Mouse (Mus musculus) hindbrain, embryonic 16.5 days (tissue): ENCODE data around the gene Eif5a. TPM values are rescaled to one million over a fixed set of nuclear protein-coding genes. Genes with fewer than 3 reads are reported as not detected.

Source experiments
- ATAC-seq: fragments of 200-750 bp; cut with Nextera tagmentation; 2 replicates; pipeline ENCODE4 v1.8.0; 2017; ENCODE audit warnings: moderate TSS enrichment, moderate library complexity
- H3K27ac ChIP-seq: fragments of 300-500 bp; sonication (generic); 2 replicates; pipeline ENCODE4 v1.5.1; 2014; ENCODE audit warnings: low read depth, mild to moderate bottlenecking, control low read depth, low read length, moderate library complexity
- H3K27me3 ChIP-seq: fragments of 300-500 bp; sonication (generic); replicated peaks from 2 replicates; pipeline ENCODE4 v1.6.1; 2014; ENCODE audit warnings: low read length; ENCODE audit not compliant: control insufficient read depth, insufficient read depth
- H3K36me3 ChIP-seq: fragments of 300-500 bp; sonication (generic); 2 replicates; pipeline ENCODE4 v1.6.1; 2014; ENCODE audit warnings: mild to moderate bottlenecking, low read length, moderate library complexity, mixed read lengths; ENCODE audit not compliant: control insufficient read depth, insufficient read depth
- H3K4me1 ChIP-seq: fragments of 300-500 bp; sonication (generic); 2 replicates; pipeline ENCODE4 v1.6.1; 2014; ENCODE audit warnings: low read depth, low read length; ENCODE audit not compliant: control insufficient read depth, insufficient read depth
- H3K4me2 ChIP-seq: fragments of 300-500 bp; sonication (generic); 2 replicates; pipeline ENCODE4 v1.6.1; 2014; ENCODE audit warnings: mild to moderate bottlenecking, low read length, control low read depth, moderate library complexity
- H3K4me3 ChIP-seq: fragments of 300-500 bp; sonication (generic); 2 replicates; pipeline ENCODE4 v1.5.1; 2014; ENCODE audit warnings: mild to moderate bottlenecking, low read length, control low read depth, moderate library complexity
- H3K9ac ChIP-seq: fragments of 300-500 bp; sonication (generic); 2 replicates; pipeline ENCODE4 v1.6.1; 2014; ENCODE audit warnings: low read depth, mild to moderate bottlenecking, control low read depth, low read length, moderate library complexity
- H3K9me3 ChIP-seq: fragments of 300-500 bp; sonication (generic); 2 replicates; pipeline ENCODE4 v1.6.1; 2014; ENCODE audit warnings: mild to moderate bottlenecking, low read length, moderate library complexity; ENCODE audit not compliant: control insufficient read depth
- WGBS: fragments of 180-500 bp; shearing (Covaris S2); extraction: QIAGEN DNeasy Blood & Tissue Kit; methylation state at CpG from one replicate; pipeline ENCODE4 v1.1.7; 2014; 5-methylcytosine and 5-hydroxymethylcytosine counted together
- polyA plus RNA-seq: library from polyadenylated mRNA; unstranded; fragments of >200 nt; fragmentation: Nextera tagmentation; extraction: Ambion mirVana; gene quantifications from 2 replicates; pipeline ENCODE4 v1.2.1, GENCODE M21; 2015

Gene Eif5a
- polyA plus RNA-seq, 1 experiment from 2014 or later, result 1,123 TPM

- Histone ChIP-seq H3K9me3 (no peaks in the 10 kb centered on the region), H3K27me3 (0 out of 2 replicates have a peak, but pooled peaks cover 6% of the 10 kb centered on the region), H3K4me1 (peaks cover 6% of the 10 kb centered on the region), H3K4me2 (peak overlapping the region; percentile 84), H3K36me3 (no peaks in the 10 kb centered on the region), H3K4me3 (peak overlapping the region; percentile 50), H3K9ac (peak overlapping the region; percentile 63), H3K27ac (no peak overlapping the region)
- no peak for ATAC-seq
- WGBS, result 63% methylated on average over 21 of the region's 21 CpGs
Measured at GRCm38 (mm10) chr11:69881787-69882670, 39.7 kb downstream of the Eif5a start.

GRCm38 (mm10) chr11:69880853-69881603 is 40.7 kb downstream of the Eif5a start, which contains the start of gene Kctd11:
Kctd11 (minus strand) TSS chr11:69881406.
- Histone ChIP-seq H3K4me1 (peaks cover 6% of the 10 kb centered on the region), H3K4me2 (peak within 1 kb of the TSS; percentile 84), H3K27ac (peak within 1 kb of the TSS; percentile 60; the same call in 1 of the 2 replicates), H3K36me3 (no peaks in the 10 kb centered on the region), H3K4me3 (peak within 1 kb of the TSS; percentile 50), H3K9me3 (no peaks in the 10 kb centered on the region), H3K9ac (peak within 1 kb of the TSS; percentile 63), H3K27me3 (0 out of 2 replicates have a peak, but pooled peaks cover 6% of the 10 kb centered on the region)
- WGBS, result under 1% methylated on average over 46 of the region's 46 CpGs
- ATAC-seq, result peak; percentile 88

GRCm38 (mm10) chr11:69880506-69880852 is 41.3 kb downstream of the Eif5a start:
- peak overlapping the region; percentile 63 for H3K9ac ChIP-seq
- WGBS, result under 1% methylated on average over 18 of the region's 18 CpGs

DNA sequence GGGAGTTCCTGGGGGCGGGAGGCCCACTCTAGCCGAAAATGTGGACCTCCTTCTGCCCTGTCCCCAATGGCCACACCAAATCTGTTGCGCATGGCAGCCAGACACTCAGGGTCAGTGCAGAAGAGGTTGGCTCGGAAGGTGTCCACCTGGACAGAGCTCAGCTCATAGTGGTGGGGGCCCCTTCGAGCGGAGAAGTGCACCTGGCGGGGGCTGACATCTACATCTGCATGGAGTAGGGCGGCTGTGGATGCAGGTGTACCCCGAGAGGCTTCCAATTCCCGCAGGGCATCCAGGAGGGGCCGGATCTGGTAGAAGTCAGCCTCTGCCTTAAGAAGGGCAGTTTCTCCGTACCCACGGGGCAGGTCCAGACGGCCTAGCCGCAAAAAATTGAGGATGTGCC is 42.0 kb downstream of the Eif5a start:
- no peak for ATAC-seq
- H3K9me3 ChIP-seq, result no peaks in the 10 kb centered on the region
- peak overlapping the region; percentile 84 for H3K4me2 ChIP-seq
- H3K36me3 ChIP-seq, result no peaks in the 10 kb centered on the region
- 56% methylated on average over 15 of the region's 15 CpGs for WGBS
- H3K9ac ChIP-seq, result peak overlapping the region; percentile 28; the same call in 1 of the 2 replicates
- no peak overlapping the region for H3K27ac ChIP-seq
- 0 out of 2 replicates have a peak, but pooled peaks cover 6% of the 10 kb centered on the region for H3K27me3 ChIP-seq
- peak overlapping the region; percentile 50 for H3K4me3 ChIP-seq
- peaks cover 6% of the 10 kb centered on the region for H3K4me1 ChIP-seq

More at GRCm38 (mm10) chr11:69880506-69880852, 41.3 kb downstream of the Eif5a start:
- Histone ChIP-seq H3K9me3 (no peaks in the 10 kb centered on the region), H3K27ac (peak overlapping the region; percentile 45; the same call in 1 of the 2 replicates), H3K36me3 (no peaks in the 10 kb centered on the region), H3K4me3 (peak overlapping the region; percentile 50), H3K4me1 (peaks cover 6% of the 10 kb centered on the region), H3K4me2 (peak overlapping the region; percentile 84), H3K27me3 (0 out of 2 replicates have a peak, but pooled peaks cover 6% of the 10 kb centered on the region)
- peak; percentile 41 for ATAC-seq

- Histone ChIP-seq H3K4me3 (no peak overlapping the region), H3K4me1 (peaks cover 6% of the 10 kb centered on the region), H3K36me3 (no peaks in the 10 kb centered on the region), H3K27ac (no peak overlapping the region), H3K9ac (no peak overlapping the region), H3K27me3 (0 out of 2 replicates have a peak, but pooled peaks cover 6% of the 10 kb centered on the region), H3K4me2 (no peak overlapping the region; the same call in 1 of the 2 replicates), H3K9me3 (no peaks in the 10 kb centered on the region)
- ATAC-seq, result no peak
- 91% methylated on average over 6 of the region's 6 CpGs for WGBS
Measured at GRCm38 (mm10) chr11:69878952-69879351, 42.8 kb downstream of the Eif5a start.

- WGBS, result 66% methylated on average over 3 of the region's 3 CpGs
- Histone ChIP-seq H3K36me3 (no peaks in the 10 kb centered on the region), H3K4me2 (no peak overlapping the region), H3K27me3 (0 out of 2 replicates have a peak, but pooled peaks cover 6% of the 10 kb centered on the region), H3K4me3 (no peak overlapping the region), H3K27ac (no peak overlapping the region), H3K9ac (no peak overlapping the region), H3K9me3 (no peaks in the 10 kb centered on the region), H3K4me1 (peaks cover 6% of the 10 kb centered on the region)
- ATAC-seq, result no peak
Measured at GRCm38 (mm10) chr11:69878399-69878798, 43.4 kb downstream of the Eif5a start.

DNA sequence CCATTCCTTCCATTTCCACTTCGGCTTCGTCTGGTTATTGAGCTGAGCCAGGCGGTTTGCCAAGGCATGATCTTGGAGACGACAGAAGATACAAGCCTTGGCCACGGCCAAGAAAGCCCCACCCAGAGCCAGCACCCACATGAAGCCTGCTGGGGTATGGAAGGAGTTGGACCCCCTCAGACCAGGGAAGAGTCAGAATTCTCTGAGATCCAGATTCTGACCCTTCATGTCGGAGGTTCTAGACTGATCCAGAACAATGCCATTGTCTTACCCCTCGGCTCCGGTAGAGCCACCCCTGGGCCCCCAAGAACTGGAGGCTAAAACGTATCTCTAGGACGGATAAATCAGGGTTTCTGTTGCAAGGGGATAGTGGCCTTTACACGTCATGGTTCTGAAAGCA is 43.9 kb downstream of the Eif5a start, which contains the start of gene Tmem95:
Tmem95 (minus strand) TSS at position 141 of the 400 bp plus-strand sequence.
- no peak within 1 kb of the TSS for H3K9ac ChIP-seq
- WGBS, result 85% methylated on average over 11 of the region's 11 CpGs
- no peak within 1 kb of the TSS for H3K27ac ChIP-seq
- 0 out of 2 replicates have a peak within 1 kb of the TSS, but pooled peaks have one; percentile 7 for H3K4me3 ChIP-seq
- H3K4me1 ChIP-seq, result peaks cover 6% of the 10 kb centered on the region
- H3K36me3 ChIP-seq, result no peaks in the 10 kb centered on the region
- 0 out of 2 replicates have a peak, but pooled peaks cover 6% of the 10 kb centered on the region for H3K27me3 ChIP-seq
- peak within 1 kb of the TSS; percentile 36; the same call in 1 of the 2 replicates for H3K4me2 ChIP-seq
- no peaks in the 10 kb centered on the region for H3K9me3 ChIP-seq
- ATAC-seq, result no peak

GRCm38 (mm10) chr11:69876867-69877266 is 44.9 kb downstream of the Eif5a start:
- ATAC-seq, result 0 out of 2 replicates have a peak, but pooled peaks have one; percentile 26
- H3K9me3 ChIP-seq, result no peaks in the 10 kb centered on the region
- H3K4me1 ChIP-seq, result peaks cover 6% of the 10 kb centered on the region
- no peak overlapping the region for H3K27ac ChIP-seq
- 2% methylated on average over 12 of the region's 12 CpGs for WGBS
- H3K9ac ChIP-seq, result no peak overlapping the region
- peak overlapping the region; percentile 36; the same call in 1 of the 2 replicates for H3K4me2 ChIP-seq
- 0 out of 2 replicates have a peak overlapping the region, but pooled peaks have one; percentile 7 for H3K4me3 ChIP-seq
- no peaks in the 10 kb centered on the region for H3K36me3 ChIP-seq
- 0 out of 2 replicates have a peak, but pooled peaks cover 5% of the 10 kb centered on the region for H3K27me3 ChIP-seq
